Mouse (Mus musculus) hindbrain, embryonic 16.5 days (tissue): ENCODE measurements around the gene Eea1. TPM values are rescaled to one million over a fixed set of nuclear protein-coding genes. Genes with fewer than 3 reads are reported as not detected.

Experiments used
- ATAC-seq: fragments of 200-750 bp; cut with Nextera tagmentation; 2 replicates; pipeline ENCODE4 v1.8.0; 2017; ENCODE audit warnings: moderate TSS enrichment, moderate library complexity
- H3K27ac ChIP-seq: fragments of 300-500 bp; sonication (generic); 2 replicates; pipeline ENCODE4 v1.5.1; 2014; ENCODE audit warnings: low read depth, mild to moderate bottlenecking, control low read depth, low read length, moderate library complexity
- H3K27me3 ChIP-seq: fragments of 300-500 bp; sonication (generic); replicated peaks from 2 replicates; pipeline ENCODE4 v1.6.1; 2014; ENCODE audit warnings: low read length; ENCODE audit not compliant: control insufficient read depth, insufficient read depth
- H3K36me3 ChIP-seq: fragments of 300-500 bp; sonication (generic); 2 replicates; pipeline ENCODE4 v1.6.1; 2014; ENCODE audit warnings: mild to moderate bottlenecking, low read length, moderate library complexity, mixed read lengths; ENCODE audit not compliant: control insufficient read depth, insufficient read depth
- H3K4me1 ChIP-seq: fragments of 300-500 bp; sonication (generic); 2 replicates; pipeline ENCODE4 v1.6.1; 2014; ENCODE audit warnings: low read depth, low read length; ENCODE audit not compliant: control insufficient read depth, insufficient read depth
- H3K4me2 ChIP-seq: fragments of 300-500 bp; sonication (generic); 2 replicates; pipeline ENCODE4 v1.6.1; 2014; ENCODE audit warnings: mild to moderate bottlenecking, low read length, control low read depth, moderate library complexity
- H3K4me3 ChIP-seq: fragments of 300-500 bp; sonication (generic); 2 replicates; pipeline ENCODE4 v1.5.1; 2014; ENCODE audit warnings: mild to moderate bottlenecking, low read length, control low read depth, moderate library complexity
- H3K9ac ChIP-seq: fragments of 300-500 bp; sonication (generic); 2 replicates; pipeline ENCODE4 v1.6.1; 2014; ENCODE audit warnings: low read depth, mild to moderate bottlenecking, control low read depth, low read length, moderate library complexity
- H3K9me3 ChIP-seq: fragments of 300-500 bp; sonication (generic); 2 replicates; pipeline ENCODE4 v1.6.1; 2014; ENCODE audit warnings: mild to moderate bottlenecking, low read length, moderate library complexity; ENCODE audit not compliant: control insufficient read depth
- WGBS: fragments of 180-500 bp; shearing (Covaris S2); extraction: QIAGEN DNeasy Blood & Tissue Kit; methylation state at CpG from one replicate; pipeline ENCODE4 v1.1.7; 2014; 5-methylcytosine and 5-hydroxymethylcytosine counted together
- polyA plus RNA-seq: library from polyadenylated mRNA; unstranded; fragments of >200 nt; fragmentation: Nextera tagmentation; extraction: Ambion mirVana; gene quantifications from 2 replicates; pipeline ENCODE4 v1.2.1, GENCODE M21; 2015

Eea1 gene
- polyA plus RNA-seq, 1 experiment from 2014 or later, result 23.2 TPM

GRCm38 (mm10) chr10:96034106-96034505, 93.7 kb downstream of the Eea1 start:
- no peak overlapping the region for H3K27ac ChIP-seq
- H3K9ac ChIP-seq, result no peak overlapping the region
- WGBS, result 80% methylated on average over 3 of the region's 3 CpGs
- H3K36me3 ChIP-seq, result peaks cover 2% of the 10 kb centered on the region
- no peaks in the 10 kb centered on the region for H3K27me3 ChIP-seq
- no peaks in the 10 kb centered on the region for H3K4me1 ChIP-seq
- H3K9me3 ChIP-seq, result no peaks in the 10 kb centered on the region
- H3K4me2 ChIP-seq, result no peak overlapping the region
- ATAC-seq, result no peak
- H3K4me3 ChIP-seq, result no peak overlapping the region

GRCm38 (mm10) chr10:96035951-96036350, 95.5 kb downstream of the Eea1 start:
- Histone ChIP-seq H3K36me3 (peaks cover 8% of the 10 kb centered on the region), H3K27me3 (no peaks in the 10 kb centered on the region), H3K4me1 (no peaks in the 10 kb centered on the region), H3K4me2 (no peak overlapping the region), H3K4me3 (no peak overlapping the region), H3K27ac (no peak overlapping the region), H3K9ac (no peak overlapping the region), H3K9me3 (no peaks in the 10 kb centered on the region)
- ATAC-seq, result no peak

GRCm38 (mm10) chr10:96044216-96044615, 103.8 kb downstream of the Eea1 start:
- H3K4me2 ChIP-seq, result no peak overlapping the region
- H3K9ac ChIP-seq, result no peak overlapping the region
- ATAC-seq, result no peak

DNA sequence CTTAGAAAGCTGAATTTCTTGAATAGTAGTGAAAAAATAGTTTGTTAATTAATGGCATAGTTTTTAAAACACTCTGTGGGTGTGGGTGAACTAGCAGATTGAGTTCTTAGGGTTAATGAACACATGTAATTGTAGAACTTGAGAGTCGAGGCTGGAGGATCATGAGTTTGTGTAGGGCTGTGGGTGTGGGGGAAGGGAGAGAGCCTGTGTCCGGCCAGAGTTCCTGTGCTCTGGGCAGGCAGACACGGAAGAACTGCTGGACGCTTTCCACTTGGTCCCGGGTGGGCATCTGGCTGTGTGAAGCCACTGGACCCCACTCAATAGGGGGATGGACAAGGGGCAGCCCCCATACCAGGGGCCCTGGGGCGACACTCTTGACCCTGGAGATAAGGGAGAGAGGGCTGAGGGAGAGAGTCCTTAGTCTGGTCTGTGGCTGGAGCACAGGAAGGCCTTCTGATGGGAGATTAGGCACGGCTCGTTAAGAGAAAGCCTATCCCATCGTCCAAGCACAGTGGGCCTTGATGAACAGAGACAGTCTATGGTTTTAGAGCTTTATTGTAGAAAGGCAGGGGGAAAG, 107.6 kb downstream of the Eea1 start:
- ATAC-seq, result no peak
- WGBS, result 52% methylated on average over 9 of the region's 9 CpGs
- no peaks in the 10 kb centered on the region for H3K36me3 ChIP-seq

More at GRCm38 (mm10) chr10:96044216-96044615, 103.8 kb downstream of the Eea1 start:
- Histone ChIP-seq H3K27me3 (no peaks in the 10 kb centered on the region), H3K27ac (no peak overlapping the region), H3K4me1 (no peaks in the 10 kb centered on the region), H3K9me3 (no peaks in the 10 kb centered on the region), H3K4me3 (no peak overlapping the region), H3K36me3 (peaks cover 5% of the 10 kb centered on the region)
- WGBS, result 83% methylated on average over 2 of the region's 2 CpGs

DNA sequence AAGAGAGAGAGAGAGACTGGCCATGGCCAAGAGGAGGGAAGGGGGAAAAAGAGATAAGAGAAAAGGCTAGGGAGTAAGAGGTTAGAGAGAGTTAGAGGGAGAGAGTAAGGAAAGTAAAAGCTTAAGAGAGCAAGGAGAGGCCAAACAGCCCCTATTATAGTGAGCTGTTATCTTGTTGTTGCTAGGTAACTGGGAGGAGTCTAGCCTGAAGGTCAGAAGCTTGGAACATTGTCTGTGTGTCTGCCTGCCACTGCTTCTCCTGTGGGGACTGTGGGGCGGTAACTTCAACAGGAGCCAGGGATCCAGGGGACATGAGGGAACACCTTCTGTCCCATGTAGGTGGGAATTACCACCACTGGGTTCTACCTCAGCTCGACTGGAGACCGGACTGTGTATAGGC, 108.1 kb downstream of the Eea1 start:
- ATAC-seq, result no peak
- Histone ChIP-seq H3K9me3 (no peaks in the 10 kb centered on the region), H3K9ac (no peak overlapping the region), H3K4me2 (no peak overlapping the region), H3K4me1 (no peaks in the 10 kb centered on the region), H3K36me3 (no peaks in the 10 kb centered on the region), H3K27ac (no peak overlapping the region), H3K4me3 (no peak overlapping the region), H3K27me3 (no peaks in the 10 kb centered on the region)
- 83% methylated on average over 3 of the region's 3 CpGs for WGBS

More for the DNA sequence above, 107.6 kb downstream of the Eea1 start:
- H3K4me1 ChIP-seq, result no peaks in the 10 kb centered on the region
- H3K9me3 ChIP-seq, result no peaks in the 10 kb centered on the region
- H3K4me3 ChIP-seq, result no peak overlapping the region
- H3K27ac ChIP-seq, result no peak overlapping the region
- no peak overlapping the region for H3K4me2 ChIP-seq
- no peaks in the 10 kb centered on the region for H3K27me3 ChIP-seq
- no peak overlapping the region for H3K9ac ChIP-seq

DNA sequence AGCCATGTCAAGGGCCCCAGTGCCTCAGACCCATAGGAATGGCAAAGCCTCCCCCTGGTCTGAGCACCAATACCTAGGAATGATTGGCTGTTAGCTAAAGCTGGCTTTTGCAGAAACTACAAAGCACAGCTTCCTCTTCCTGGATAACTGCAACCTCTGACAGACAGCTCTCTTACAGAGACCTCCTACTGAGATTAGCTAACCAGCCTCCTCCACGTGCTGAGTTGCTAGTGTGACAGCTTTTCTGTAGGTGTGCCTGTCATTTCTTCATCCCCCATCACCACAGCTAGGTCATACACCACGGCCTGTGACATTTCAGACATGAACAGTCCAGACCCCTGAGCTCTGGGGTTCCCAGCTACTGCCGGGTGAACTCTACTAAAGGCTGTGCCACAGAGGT, 126.9 kb downstream of the Eea1 start:
- 56% methylated on average over 3 of the region's 3 CpGs for WGBS
- Histone ChIP-seq H3K36me3 (no peaks in the 10 kb centered on the region), H3K9ac (no peak overlapping the region), H3K4me1 (no peaks in the 10 kb centered on the region), H3K27me3 (no peaks in the 10 kb centered on the region), H3K27ac (no peak overlapping the region), H3K9me3 (no peaks in the 10 kb centered on the region), H3K4me2 (no peak overlapping the region), H3K4me3 (no peak overlapping the region)
- no peak for ATAC-seq

GRCm38 (mm10) chr10:96074386-96074785, 133.9 kb downstream of the Eea1 start:
- Histone ChIP-seq H3K36me3 (no peaks in the 10 kb centered on the region), H3K9me3 (no peaks in the 10 kb centered on the region), H3K4me3 (no peak overlapping the region), H3K27me3 (no peaks in the 10 kb centered on the region), H3K4me2 (no peak overlapping the region), H3K9ac (no peak overlapping the region), H3K4me1 (no peaks in the 10 kb centered on the region; the same call in none of the 2 replicates), H3K27ac (no peak overlapping the region)
- 88% methylated on average over 7 of the region's 7 CpGs for WGBS
- no peak for ATAC-seq

DNA sequence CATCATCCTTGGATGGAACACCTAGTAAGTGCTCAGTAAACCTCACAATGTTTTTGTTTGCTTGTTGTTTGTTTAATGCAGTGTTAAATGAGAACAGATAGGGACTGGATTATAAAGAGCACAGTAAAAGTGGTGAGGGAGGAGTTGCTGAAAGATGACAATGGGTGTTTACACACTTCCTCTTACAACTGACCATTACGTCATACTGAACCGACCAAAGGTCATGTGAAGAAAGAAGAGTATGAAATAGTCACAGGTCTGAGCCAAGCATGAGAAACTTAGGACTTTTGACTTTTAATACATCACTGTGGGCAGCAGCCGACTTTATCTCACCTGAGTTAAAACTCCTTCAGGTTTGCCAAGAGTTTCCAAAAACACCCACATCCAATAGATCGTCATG, 135.0 kb downstream of the Eea1 start:
- WGBS, result 75% methylated on average over 4 of the region's 4 CpGs
- Histone ChIP-seq H3K9me3 (no peaks in the 10 kb centered on the region), H3K27ac (no peak overlapping the region), H3K4me3 (no peak overlapping the region), H3K4me2 (no peak overlapping the region), H3K4me1 (no peaks in the 10 kb centered on the region; the same call in none of the 2 replicates), H3K9ac (no peak overlapping the region), H3K27me3 (no peaks in the 10 kb centered on the region), H3K36me3 (no peaks in the 10 kb centered on the region)
- no peak for ATAC-seq

- WGBS, result 6% methylated on average over 7 of the region's 7 CpGs
- H3K27ac ChIP-seq, result 0 out of 2 replicates have a peak overlapping the region, but pooled peaks have one; percentile 36
- peak overlapping the region; percentile 1; the same call in 1 of the 2 replicates for H3K4me2 ChIP-seq
- no peak overlapping the region for H3K9ac ChIP-seq
- H3K27me3 ChIP-seq, result no peaks in the 10 kb centered on the region
- H3K4me3 ChIP-seq, result no peak overlapping the region
- H3K4me1 ChIP-seq, result no peaks in the 10 kb centered on the region; the same call in none of the 2 replicates
- no peak for ATAC-seq
- H3K9me3 ChIP-seq, result no peaks in the 10 kb centered on the region
- no peaks in the 10 kb centered on the region for H3K36me3 ChIP-seq
Observed at GRCm38 (mm10) chr10:96075880-96076279, 135.4 kb downstream of the Eea1 start.
